Mouse (Mus musculus): ENCODE results near the gene Ggnbp2. TPM values are rescaled to one million over a fixed set of nuclear protein-coding genes. Genes with fewer than 3 reads are reported as not detected.

The Ggnbp2 gene
- 66.2 and 68.1 TPM in 2 replicates for polyA plus RNA-seq (2015; fragmentation: Nextera tagmentation; extraction: Ambion mirVana)

DNA sequence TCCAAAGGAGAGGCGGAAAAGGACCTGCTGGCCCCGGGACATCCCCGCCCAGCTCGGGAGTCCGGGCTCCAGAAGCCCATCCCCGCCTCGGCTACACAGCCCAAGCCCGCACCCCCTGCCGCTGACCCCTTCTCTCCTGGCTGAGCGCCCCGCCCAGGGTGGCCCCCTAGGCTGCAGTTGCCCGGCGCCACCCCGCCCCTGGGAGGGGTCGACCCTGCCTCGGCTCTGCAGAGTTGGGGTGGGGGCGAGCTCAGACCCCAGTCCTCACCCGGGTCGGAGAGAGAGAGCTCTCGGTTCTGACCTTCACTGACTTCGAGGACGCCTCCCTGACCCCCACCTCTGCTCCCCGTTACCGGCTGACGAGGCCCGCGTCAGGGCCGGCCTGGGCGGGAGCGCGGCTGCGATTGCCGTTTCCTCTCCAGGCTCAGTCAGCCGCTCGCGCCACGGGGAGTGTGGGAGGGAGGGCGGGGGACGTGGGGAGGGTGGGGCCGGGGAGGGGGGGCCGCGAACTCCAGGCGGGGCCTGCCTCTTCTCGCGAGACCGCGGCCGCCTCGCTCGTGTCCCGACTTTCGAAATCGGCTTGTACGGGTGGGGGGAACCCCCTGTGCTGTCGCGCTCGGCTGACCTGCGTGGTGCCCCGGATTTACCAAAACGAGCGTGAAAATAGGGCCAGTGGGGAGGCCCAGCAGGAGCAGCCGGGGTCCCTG, at the start of gene Ggnbp2:
TSS of gene Ggnbp2 (minus strand) at position 481 of the 707 bp plus-strand sequence.
- Histone ChIP-seq H3K4me1 (peaks cover 14% of the 10 kb centered on the region), H3K27me3 (no peaks in the 10 kb centered on the region), H3K36me3 (peaks cover 10% of the 10 kb centered on the region; the same call in 1 of the 2 replicates), H3K4me2 (peak within 1 kb of the TSS; percentile 77), H3K27ac (peak within 1 kb of the TSS; percentile 99), H3K9ac (peak within 1 kb of the TSS; percentile 87), H3K4me3 (replicated peaks) (peak within 1 kb of the TSS; percentile 96), H3K9me3 (replicated peaks) (no peaks in the 10 kb centered on the region)
- whole genome bisulfite sequencing: 1% methylated on average over 47 of the region's 62 CpGs
- peak; percentile 93 for ATAC-seq (replicated peaks; ENCODE audit: low FRiP score)

DNA sequence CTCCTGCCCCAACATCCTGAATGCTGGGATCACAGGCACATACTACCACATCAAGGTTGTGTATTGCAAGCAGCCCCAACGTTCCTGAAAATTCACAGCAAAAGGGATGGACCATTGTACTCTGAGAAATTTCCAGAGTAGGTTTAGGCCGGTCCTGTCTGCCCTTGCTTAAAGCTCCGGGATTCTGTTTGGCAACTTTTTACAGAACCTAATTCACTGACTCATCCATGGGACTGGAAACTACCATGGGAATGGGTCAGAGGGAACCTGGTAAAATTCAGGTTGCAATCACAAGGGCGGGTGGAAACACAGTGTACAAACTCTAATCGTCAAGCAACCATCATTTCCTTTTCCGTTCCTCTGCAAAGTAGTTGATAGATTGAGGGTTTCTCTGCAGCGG, 49.3 kb upstream of the Ggnbp2 start:
- 65% methylated on average over 7 of the region's 7 CpGs for WGBS
- no peak overlapping the region for H3K27ac ChIP-seq
- no peaks in the 10 kb centered on the region for H3K27me3 ChIP-seq
- no peak overlapping the region for H3K9ac ChIP-seq
- H3K4me2 ChIP-seq: no peak overlapping the region
- H3K9me3 ChIP-seq (replicated peaks): no peaks in the 10 kb centered on the region
- H3K4me3 ChIP-seq (replicated peaks): no peak overlapping the region
- peaks cover 9% of the 10 kb centered on the region for H3K4me1 ChIP-seq
- H3K36me3 ChIP-seq: no peaks in the 10 kb centered on the region
- no peak for ATAC-seq (replicated peaks; ENCODE audit: low FRiP score)

DNA sequence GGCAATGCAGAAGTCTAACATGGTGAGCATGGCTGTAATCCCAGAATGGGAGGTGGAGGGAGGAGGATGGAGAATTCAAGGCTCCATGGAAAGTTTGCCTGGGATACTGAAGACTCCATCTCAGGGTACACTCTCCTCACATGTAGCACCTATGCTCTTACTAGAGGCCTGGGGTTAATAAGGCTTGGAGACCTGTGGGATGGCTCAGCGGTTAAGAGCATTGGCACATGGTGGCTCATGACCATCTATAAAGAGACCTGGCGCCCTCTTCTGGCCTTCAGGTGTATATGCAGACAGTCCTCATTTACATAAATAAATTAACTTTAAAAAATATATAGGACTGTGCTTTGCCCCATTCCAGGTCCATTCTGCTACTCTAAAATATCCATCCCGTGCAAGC, 48.7 kb upstream of the Ggnbp2 start:
- Histone ChIP-seq H3K4me3 (replicated peaks) (no peak overlapping the region), H3K4me2 (no peak overlapping the region), H3K9ac (no peak overlapping the region), H3K27me3 (no peaks in the 10 kb centered on the region), H3K27ac (no peak overlapping the region), H3K9me3 (replicated peaks) (no peaks in the 10 kb centered on the region), H3K36me3 (no peaks in the 10 kb centered on the region), H3K4me1 (peaks cover 12% of the 10 kb centered on the region)
- ATAC-seq (replicated peaks; ENCODE audit: low FRiP score): no peak
- 37% methylated on average over 3 of the region's 3 CpGs for WGBS

DNA sequence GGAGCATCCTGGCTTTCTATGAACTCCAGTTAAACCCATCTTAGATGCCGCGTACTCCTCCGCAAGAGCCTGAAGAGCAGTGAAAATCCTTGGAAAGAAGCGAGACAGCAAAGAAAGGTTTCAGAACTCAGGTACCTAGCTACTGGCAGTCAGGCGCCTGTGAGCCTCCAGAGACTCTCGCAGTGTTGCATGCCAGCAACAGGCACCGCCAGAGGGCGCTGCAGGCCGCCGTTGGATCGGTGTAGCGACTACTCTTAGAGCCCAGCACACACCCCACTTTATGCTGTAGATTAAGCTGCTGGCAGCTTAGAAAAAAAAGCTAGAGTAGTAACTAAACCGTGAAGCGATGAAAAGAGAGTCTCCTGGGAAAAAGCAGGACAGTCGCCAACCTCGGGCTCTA, 47.8 kb upstream of the Ggnbp2 start:
- Histone ChIP-seq H3K9me3 (replicated peaks) (no peaks in the 10 kb centered on the region), H3K9ac (no peak overlapping the region), H3K27ac (no peak overlapping the region), H3K4me1 (peaks cover 12% of the 10 kb centered on the region), H3K4me3 (replicated peaks) (peak overlapping the region; percentile 11; the same call in 1 of the 2 replicates), H3K4me2 (peak overlapping the region; percentile 45), H3K27me3 (no peaks in the 10 kb centered on the region), H3K36me3 (peaks cover 8% of the 10 kb centered on the region)
- 0 out of 2 replicates have a peak, but pooled peaks have one; percentile 47 for ATAC-seq (replicated peaks; ENCODE audit: low FRiP score)
- 5% methylated on average over 16 of the region's 16 CpGs for WGBS

DNA sequence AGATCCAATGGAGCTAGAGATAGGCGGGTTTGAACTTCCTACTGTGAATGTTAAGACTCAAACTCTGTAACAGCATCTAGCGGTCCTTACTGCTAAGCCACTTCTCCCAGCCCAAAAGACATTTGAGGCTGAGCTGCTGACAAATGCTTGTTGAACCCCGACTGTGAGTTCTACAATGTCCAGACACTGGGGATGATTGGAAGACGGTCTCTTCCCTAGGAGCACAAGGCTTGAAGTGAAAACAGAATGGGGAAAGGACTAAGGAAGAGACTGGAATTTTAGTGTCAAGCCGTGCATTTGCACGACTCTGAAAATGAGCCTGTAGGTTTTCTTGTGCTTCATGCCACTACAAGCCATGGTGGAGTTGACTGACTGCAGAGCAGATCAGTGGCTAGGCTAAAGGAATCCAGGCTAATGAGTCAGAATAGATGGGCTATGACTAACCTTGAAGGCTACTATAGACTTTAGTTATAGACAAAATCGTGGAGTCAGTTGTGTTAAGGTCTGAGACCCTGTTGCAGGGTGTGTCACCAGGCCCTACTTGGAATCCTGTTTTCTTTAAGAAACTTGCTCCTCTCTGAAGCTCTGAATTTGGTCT, 46.2 kb upstream of the Ggnbp2 start:
- Histone ChIP-seq H3K4me1 (peaks cover 12% of the 10 kb centered on the region), H3K27me3 (no peaks in the 10 kb centered on the region), H3K27ac (no peak overlapping the region), H3K4me3 (replicated peaks) (peak overlapping the region; percentile 74), H3K4me2 (peak overlapping the region; percentile 65), H3K9me3 (replicated peaks) (no peaks in the 10 kb centered on the region), H3K36me3 (peaks cover 23% of the 10 kb centered on the region), H3K9ac (no peak overlapping the region)
- WGBS: 63% methylated on average over 7 of the region's 7 CpGs
- no peak for ATAC-seq (replicated peaks; ENCODE audit: low FRiP score)

DNA sequence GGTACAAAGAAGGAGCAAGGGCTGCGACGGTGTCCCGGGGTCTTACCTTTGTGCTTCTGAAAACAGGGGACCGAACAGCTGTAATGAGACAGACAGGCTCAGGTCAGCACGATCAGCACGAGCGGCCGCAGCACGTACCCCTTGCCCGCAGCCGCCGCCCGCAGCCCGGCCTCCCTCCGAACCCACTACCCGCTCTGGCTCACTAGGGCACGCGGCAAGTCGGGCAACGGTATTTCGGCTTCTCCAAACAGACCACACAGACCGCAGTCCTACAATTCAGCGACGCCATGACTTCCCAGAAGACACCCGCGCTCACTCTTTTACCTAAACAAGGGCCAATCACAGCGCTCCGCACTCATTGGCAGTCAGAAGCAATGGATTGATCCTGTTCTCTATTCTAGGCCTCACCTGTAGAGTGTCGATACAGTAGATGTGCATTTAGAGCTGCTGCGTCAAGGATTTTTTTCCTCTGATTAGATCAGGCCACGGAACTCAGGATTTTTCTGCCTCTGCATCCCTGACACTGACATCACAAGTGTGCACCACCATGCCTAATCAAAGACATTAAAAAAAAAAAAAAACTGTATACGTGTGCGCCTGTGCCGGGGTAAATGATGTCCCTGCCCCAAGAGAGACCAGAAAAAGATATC, 45.6 kb upstream of the Ggnbp2 start, which contains the start of gene Znhit3:
TSS of gene Znhit3 (minus strand) at position 314 of the 650 bp plus-strand sequence.
- ATAC-seq (replicated peaks; ENCODE audit: low FRiP score): peak; percentile 86
- Histone ChIP-seq H3K4me2 (peak within 1 kb of the TSS; percentile 65), H3K9ac (peak within 1 kb of the TSS; percentile 76), H3K4me1 (peaks cover 12% of the 10 kb centered on the region), H3K27ac (no peak within 1 kb of the TSS), H3K9me3 (replicated peaks) (no peaks in the 10 kb centered on the region), H3K4me3 (replicated peaks) (peak within 1 kb of the TSS; percentile 74), H3K36me3 (peaks cover 29% of the 10 kb centered on the region), H3K27me3 (no peaks in the 10 kb centered on the region)
- WGBS: 4% methylated on average over 34 of the region's 34 CpGs

DNA sequence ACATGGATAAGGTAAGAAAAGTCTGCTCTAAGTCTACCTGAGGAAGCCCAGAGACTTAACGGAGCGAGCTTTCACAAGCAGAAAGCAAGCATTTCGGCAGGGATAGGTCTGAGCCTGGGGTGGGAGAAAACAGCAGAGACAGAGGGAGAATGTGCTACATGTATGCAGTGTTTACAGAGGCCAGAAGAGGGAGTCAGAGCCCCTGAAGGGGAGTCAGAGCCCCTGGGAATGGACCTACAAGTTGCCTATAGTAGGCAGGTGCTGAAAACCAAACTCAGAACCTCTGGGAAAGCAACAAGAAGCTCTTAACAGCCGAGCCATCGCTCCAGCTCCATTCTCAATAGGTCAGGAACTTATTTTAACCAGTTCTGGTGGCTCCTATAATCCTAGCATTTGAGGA, 44.1 kb upstream of the Ggnbp2 start:
- Histone ChIP-seq H3K4me2 (no peak overlapping the region), H3K4me3 (replicated peaks) (peak overlapping the region; percentile 74; the same call in 1 of the 2 replicates), H3K27ac (no peak overlapping the region), H3K9ac (no peak overlapping the region), H3K27me3 (no peaks in the 10 kb centered on the region), H3K36me3 (peaks cover 43% of the 10 kb centered on the region), H3K4me1 (peaks cover 12% of the 10 kb centered on the region), H3K9me3 (replicated peaks) (no peaks in the 10 kb centered on the region)
- WGBS: 89% methylated on average over 5 of the region's 5 CpGs
- ATAC-seq (replicated peaks; ENCODE audit: low FRiP score): no peak

DNA sequence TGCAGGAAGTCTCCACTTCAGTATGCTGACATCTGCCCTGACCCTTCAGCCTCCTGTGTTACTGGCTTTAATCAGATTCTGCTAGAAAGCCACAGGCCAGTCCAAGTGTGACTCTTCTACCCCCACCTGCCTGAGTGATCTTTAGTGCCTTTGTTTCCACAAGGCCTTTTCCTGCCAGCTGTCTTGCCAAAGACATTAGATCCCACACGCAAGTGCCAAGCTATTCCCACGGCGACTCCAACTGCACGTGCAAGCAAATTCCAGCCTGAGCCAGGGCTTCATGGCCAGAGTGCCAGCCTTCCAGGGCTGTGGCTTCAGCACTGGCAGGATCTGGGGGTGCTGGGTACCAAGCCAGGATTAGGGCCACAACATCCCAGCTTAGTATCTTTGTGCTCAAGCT, 39.8 kb upstream of the Ggnbp2 start:
- WGBS: 74% methylated on average over 4 of the region's 4 CpGs

DNA sequence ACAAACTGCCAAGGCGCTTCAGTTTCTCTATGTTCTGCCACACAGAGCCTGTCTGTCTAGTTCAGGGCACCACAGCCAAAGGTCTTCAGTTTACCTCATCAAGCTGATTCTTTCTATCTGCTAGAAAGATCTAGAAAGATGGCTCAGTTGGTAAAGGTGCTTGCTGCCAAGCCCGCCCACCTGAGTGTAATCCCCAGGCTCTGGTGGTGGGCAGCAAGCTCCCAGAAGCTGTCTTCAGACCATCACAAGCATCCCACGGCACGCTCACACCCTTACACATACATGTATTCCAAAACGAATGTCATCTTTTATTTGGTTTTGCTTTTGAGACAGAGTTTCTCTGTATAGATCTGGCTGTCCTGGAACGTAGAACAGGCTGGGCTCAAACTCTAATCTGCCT, 37.9 kb upstream of the Ggnbp2 start:
- Histone ChIP-seq H3K9ac (no peak overlapping the region), H3K4me2 (no peak overlapping the region), H3K27ac (no peak overlapping the region), H3K4me1 (no peaks in the 10 kb centered on the region), H3K36me3 (peaks cover 98% of the 10 kb centered on the region), H3K4me3 (replicated peaks) (no peak overlapping the region), H3K9me3 (replicated peaks) (no peaks in the 10 kb centered on the region), H3K27me3 (no peaks in the 10 kb centered on the region)
- ATAC-seq (replicated peaks; ENCODE audit: low FRiP score): no peak
- 92% methylated on average over 6 of the region's 6 CpGs for WGBS

More for the DNA sequence above, 39.8 kb upstream of the Ggnbp2 start:
- H3K27me3 ChIP-seq: no peaks in the 10 kb centered on the region
- H3K4me2 ChIP-seq: no peak overlapping the region
- peaks cover 7% of the 10 kb centered on the region for H3K4me1 ChIP-seq
- no peak overlapping the region for H3K4me3 ChIP-seq (replicated peaks)
- no peak overlapping the region for H3K9ac ChIP-seq
- no peak for ATAC-seq (replicated peaks; ENCODE audit: low FRiP score)
- H3K27ac ChIP-seq: no peak overlapping the region
- H3K36me3 ChIP-seq: peaks cover 86% of the 10 kb centered on the region
- no peaks in the 10 kb centered on the region for H3K9me3 ChIP-seq (replicated peaks)

DNA sequence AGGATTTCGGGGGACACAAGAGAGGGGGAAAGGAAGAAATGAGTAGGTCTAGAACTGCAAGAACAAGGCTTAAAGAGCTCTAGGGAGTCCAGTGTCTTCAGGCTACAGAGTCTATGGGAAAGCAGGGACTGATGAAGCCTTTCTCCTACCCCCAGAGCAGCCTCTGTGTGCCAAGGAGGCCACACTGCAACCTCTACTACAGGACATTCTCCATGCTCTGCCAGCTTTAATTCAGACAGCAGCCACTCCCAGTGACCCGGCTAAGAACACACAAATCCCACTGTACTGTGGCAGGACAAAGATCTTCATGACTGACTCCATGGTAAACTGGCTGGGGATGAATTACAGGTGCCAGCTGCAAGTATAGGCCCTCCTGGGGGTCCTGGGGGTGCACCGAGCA, 36.5 kb upstream of the Ggnbp2 start:
- Histone ChIP-seq H3K9ac (no peak overlapping the region), H3K27ac (no peak overlapping the region), H3K9me3 (replicated peaks) (no peaks in the 10 kb centered on the region), H3K36me3 (peaks cover 99% of the 10 kb centered on the region), H3K4me2 (no peak overlapping the region), H3K4me1 (no peaks in the 10 kb centered on the region), H3K4me3 (replicated peaks) (no peak overlapping the region), H3K27me3 (no peaks in the 10 kb centered on the region)
- no peak for ATAC-seq (replicated peaks; ENCODE audit: low FRiP score)
- WGBS: 71% methylated on average over 3 of the region's 3 CpGs

DNA sequence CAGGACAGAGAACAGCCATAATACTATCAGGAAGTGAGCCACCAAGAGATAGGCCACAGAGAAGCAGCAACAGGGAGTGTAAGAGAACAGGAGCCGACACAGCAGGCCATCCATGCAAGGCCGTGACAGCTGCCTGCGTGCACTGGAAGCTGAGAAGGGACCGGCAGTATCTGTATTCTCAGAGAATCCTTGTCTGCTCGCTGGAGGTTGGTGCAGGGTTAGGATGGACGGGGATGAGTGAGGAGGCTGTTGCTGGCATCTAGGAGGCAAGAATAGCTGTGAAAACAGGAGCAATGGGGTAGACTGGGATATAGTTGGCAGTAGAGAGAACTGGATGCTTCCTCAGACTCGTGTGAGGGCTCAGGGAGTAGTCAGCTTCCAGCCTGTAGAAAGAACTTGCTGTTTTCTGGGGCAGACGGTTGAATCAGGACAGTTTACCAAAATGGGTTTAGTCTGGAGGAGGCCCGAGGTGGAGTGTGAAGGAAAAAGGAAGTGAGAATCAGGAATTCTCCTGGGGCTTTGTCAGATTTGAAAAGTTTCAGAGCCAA, 34.1 kb upstream of the Ggnbp2 start:
- Histone ChIP-seq H3K27me3 (no peaks in the 10 kb centered on the region), H3K36me3 (peaks cover 100% of the 10 kb centered on the region), H3K9ac (no peak overlapping the region), H3K9me3 (replicated peaks) (no peaks in the 10 kb centered on the region), H3K4me1 (no peaks in the 10 kb centered on the region), H3K4me2 (no peak overlapping the region), H3K27ac (no peak overlapping the region), H3K4me3 (replicated peaks) (no peak overlapping the region)
- ATAC-seq (replicated peaks; ENCODE audit: low FRiP score): no peak
- 85% methylated on average over 9 of the region's 9 CpGs for WGBS

DNA sequence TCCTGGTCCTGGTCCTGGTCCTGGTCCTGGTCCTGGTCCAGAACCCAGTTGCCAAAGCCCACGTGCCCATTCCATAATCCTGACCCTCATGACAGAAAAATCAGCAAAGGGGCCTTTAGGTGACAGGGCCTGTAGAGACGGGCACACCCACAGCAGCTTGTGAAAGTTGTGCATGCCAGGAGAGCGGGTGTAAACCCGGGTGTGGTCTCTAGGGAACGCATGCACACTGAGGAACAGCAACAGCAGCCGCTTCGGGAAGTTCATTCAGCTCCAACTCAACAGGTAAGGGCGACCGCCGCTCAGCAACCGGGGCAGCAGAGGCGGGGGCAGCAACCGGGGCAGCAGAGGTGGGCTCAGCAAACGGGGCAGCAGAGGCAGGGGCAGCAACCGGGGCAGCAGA, 22.5 kb upstream of the Ggnbp2 start:
- no peaks in the 10 kb centered on the region for H3K27me3 ChIP-seq
- no peak overlapping the region for H3K4me2 ChIP-seq
- peaks cover 90% of the 10 kb centered on the region for H3K36me3 ChIP-seq
- no peak overlapping the region for H3K4me3 ChIP-seq (replicated peaks)
- WGBS: 91% methylated on average over 15 of the region's 15 CpGs
- H3K9me3 ChIP-seq (replicated peaks): no peaks in the 10 kb centered on the region
- no peak for ATAC-seq (replicated peaks; ENCODE audit: low FRiP score)
- H3K9ac ChIP-seq: no peak overlapping the region
- H3K27ac ChIP-seq: no peak overlapping the region
- H3K4me1 ChIP-seq: no peaks in the 10 kb centered on the region

All from kidney, embryonic 15.5 days (tissue).